Mouse (Mus musculus): ENCODE measurements around the gene 1810062G17Rik. TPM values are rescaled to one million over a fixed set of nuclear protein-coding genes. Genes with fewer than 3 reads are reported as not detected.

The 1810062G17Rik gene
- polyA plus RNA-seq, 1 experiment from 2014 or later: 2.8 TPM

DNA sequence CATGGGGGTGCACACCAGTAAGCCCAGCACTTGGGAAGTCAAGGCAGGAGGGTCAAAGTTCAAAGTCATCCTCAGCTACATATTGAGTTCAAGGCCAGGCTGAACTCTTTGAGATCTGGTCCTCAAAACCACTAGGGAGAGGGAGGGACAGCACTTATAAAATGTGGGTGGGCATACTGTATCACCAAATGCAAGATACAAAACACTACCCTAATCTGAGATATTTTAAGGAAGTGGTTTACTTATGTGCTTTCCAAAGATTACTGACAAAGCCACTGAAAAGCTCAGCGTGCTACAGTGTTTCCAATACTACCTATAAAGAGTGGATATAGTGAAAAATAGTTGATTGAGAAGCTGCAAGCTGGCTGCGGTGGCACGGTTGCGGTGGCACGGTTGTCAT is 2.5 kb upstream of the 1810062G17Rik start:
- no peak for ATAC-seq
- WGBS: 93% methylated on average over 5 of the region's 5 CpGs
- Histone ChIP-seq H3K27ac (ENCODE audit: low read depth, low read length) (no peak overlapping the region), H3K4me3 (ENCODE audit: low read depth, low read length) (no peak overlapping the region), H3K4me1 (replicated peaks; ENCODE audit: control insufficient read depth, insufficient read depth, low read length) (peaks cover 9% of the 10 kb centered on the region), H3K36me3 (ENCODE audit: control insufficient read depth, insufficient read depth) (no peaks in the 10 kb centered on the region), H3K27me3 (replicated peaks; ENCODE audit: control insufficient read depth, insufficient read depth, low read length) (no peaks in the 10 kb centered on the region), H3K9me3 (ENCODE audit: control insufficient read depth) (no peaks in the 10 kb centered on the region), H3K9ac (ENCODE audit: low read depth, low read length) (no peak overlapping the region), H3K4me2 (replicated peaks; ENCODE audit: low read depth) (no peak overlapping the region)
- TF ChIP-seq CTCF (IDR thresholded peaks at IDR 0.05; ENCODE audit: low read depth): no peak

GRCm38 (mm10) chr3:36474421-36474820 is 1.3 kb upstream of the 1810062G17Rik start:
- Histone ChIP-seq H3K9ac (ENCODE audit: low read depth, low read length) (no peak overlapping the region), H3K9me3 (ENCODE audit: control insufficient read depth) (no peaks in the 10 kb centered on the region), H3K27me3 (replicated peaks; ENCODE audit: control insufficient read depth, insufficient read depth, low read length) (no peaks in the 10 kb centered on the region), H3K36me3 (ENCODE audit: control insufficient read depth, insufficient read depth) (no peaks in the 10 kb centered on the region), H3K4me2 (replicated peaks; ENCODE audit: low read depth) (peak overlapping the region; percentile 98), H3K4me1 (replicated peaks; ENCODE audit: control insufficient read depth, insufficient read depth, low read length) (peaks cover 9% of the 10 kb centered on the region), H3K4me3 (ENCODE audit: low read depth, low read length) (peak overlapping the region; percentile 76), H3K27ac (ENCODE audit: low read depth, low read length) (no peak overlapping the region)
- ATAC-seq: no peak
- WGBS: 80% methylated on average over 5 of the region's 5 CpGs
- TF ChIP-seq CTCF (IDR thresholded peaks at IDR 0.05; ENCODE audit: low read depth): no peak

DNA sequence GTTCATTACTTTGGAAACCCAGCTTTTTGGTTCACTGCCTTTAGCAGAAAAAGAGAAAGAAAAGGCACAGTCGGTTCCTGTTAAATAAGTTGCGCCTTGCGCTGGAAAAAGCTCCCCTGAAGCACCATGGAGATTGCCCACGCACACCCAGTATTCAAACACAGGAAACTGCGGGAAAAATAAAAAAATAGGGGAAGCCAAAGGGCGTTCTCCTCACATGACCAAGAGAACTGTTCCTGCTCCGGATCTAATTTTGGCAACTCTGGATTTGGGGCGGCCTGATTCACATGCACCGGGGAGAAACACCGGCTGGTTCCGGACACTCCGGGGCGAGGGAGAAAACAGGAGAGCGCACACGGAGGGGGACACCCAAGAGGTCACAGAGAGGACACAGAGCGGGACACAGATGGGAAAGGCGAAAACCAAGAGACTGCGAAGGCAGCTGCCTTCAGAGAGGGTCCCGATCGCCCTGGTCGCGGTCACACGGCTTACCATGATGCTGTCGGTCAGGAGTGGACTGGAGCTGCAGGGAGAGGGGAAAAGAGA is 726 bp upstream of the 1810062G17Rik start:
- WGBS: 1% methylated on average over 24 of the region's 24 CpGs
- ATAC-seq: peak; percentile 24

DNA sequence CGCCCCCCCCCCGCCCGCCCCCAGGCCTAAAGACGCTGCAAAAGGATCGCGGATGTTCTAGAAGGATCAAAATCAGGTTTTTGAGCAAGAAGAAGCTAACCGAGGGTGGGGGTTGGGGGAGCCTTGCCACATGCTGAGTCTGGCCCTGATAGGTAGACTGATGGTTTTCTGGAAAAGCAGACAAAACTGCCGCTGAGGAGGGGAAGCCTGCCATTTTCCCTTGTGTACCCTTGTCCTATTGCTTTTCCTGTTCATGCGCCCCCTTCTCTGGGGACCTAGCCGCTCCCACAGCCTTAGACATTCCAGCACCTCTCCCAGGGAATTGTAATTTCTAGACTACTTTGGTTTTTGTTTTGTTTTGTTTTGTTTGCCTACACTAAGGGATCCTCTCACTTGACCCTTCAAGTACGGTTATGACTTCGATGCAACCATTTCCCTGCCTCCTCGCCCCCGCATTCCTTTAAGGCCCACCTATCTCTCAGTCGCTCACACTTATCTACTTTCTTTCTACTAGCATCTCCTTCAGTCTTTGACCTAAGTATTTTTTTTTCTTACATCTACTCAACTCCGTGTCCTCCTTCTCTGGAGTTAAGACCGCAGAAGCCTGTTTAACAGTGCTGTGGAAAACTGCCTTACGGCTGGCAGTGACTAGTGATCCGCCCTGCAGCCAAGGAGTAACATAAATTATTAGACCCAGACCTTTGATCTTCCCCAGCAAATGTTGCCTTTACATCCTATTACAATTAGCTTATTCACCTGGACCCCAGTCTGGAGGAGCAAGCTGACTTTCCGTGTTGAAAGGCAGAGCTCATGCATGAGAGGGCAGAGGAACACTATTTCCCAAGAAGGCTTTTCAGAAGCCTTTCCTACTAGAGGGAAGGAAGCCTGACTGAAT is 771 bp downstream of the 1810062G17Rik start:
- no peaks in the 10 kb centered on the region for H3K36me3 ChIP-seq (ENCODE audit: control insufficient read depth, insufficient read depth)
- WGBS: 26% methylated on average over 20 of the region's 20 CpGs

More for the DNA sequence above, 726 bp upstream of the 1810062G17Rik start:
- H3K36me3 ChIP-seq (ENCODE audit: control insufficient read depth, insufficient read depth): no peaks in the 10 kb centered on the region
- H3K4me2 ChIP-seq (replicated peaks; ENCODE audit: low read depth): peak overlapping the region; percentile 98
- no peaks in the 10 kb centered on the region for H3K27me3 ChIP-seq (replicated peaks; ENCODE audit: control insufficient read depth, insufficient read depth, low read length)
- H3K9ac ChIP-seq (ENCODE audit: low read depth, low read length): peak overlapping the region; percentile 72
- H3K4me3 ChIP-seq (ENCODE audit: low read depth, low read length): peak overlapping the region; percentile 76
- peak overlapping the region; percentile 90 for H3K27ac ChIP-seq (ENCODE audit: low read depth, low read length)
- peaks cover 9% of the 10 kb centered on the region for H3K4me1 ChIP-seq (replicated peaks; ENCODE audit: control insufficient read depth, insufficient read depth, low read length)
- TF ChIP-seq CTCF (IDR thresholded peaks at IDR 0.05; ENCODE audit: low read depth): no peak
- H3K9me3 ChIP-seq (ENCODE audit: control insufficient read depth): no peaks in the 10 kb centered on the region

GRCm38 (mm10) chr3:36478776-36479175 is 3.0 kb downstream of the 1810062G17Rik start:
- no peak overlapping the region for H3K27ac ChIP-seq (ENCODE audit: low read depth, low read length)
- H3K9me3 ChIP-seq (ENCODE audit: control insufficient read depth): no peaks in the 10 kb centered on the region
- no peak for TF ChIP-seq CTCF (IDR thresholded peaks at IDR 0.05; ENCODE audit: low read depth)
- H3K4me3 ChIP-seq (ENCODE audit: low read depth, low read length): no peak overlapping the region
- no peaks in the 10 kb centered on the region for H3K27me3 ChIP-seq (replicated peaks; ENCODE audit: control insufficient read depth, insufficient read depth, low read length)
- no peak overlapping the region for H3K4me2 ChIP-seq (replicated peaks; ENCODE audit: low read depth)
- H3K36me3 ChIP-seq (ENCODE audit: control insufficient read depth, insufficient read depth): no peaks in the 10 kb centered on the region
- H3K4me1 ChIP-seq (replicated peaks; ENCODE audit: control insufficient read depth, insufficient read depth, low read length): peaks cover 16% of the 10 kb centered on the region
- ATAC-seq: no peak
- 94% methylated on average over 8 of the region's 8 CpGs for WGBS
- H3K9ac ChIP-seq (ENCODE audit: low read depth, low read length): no peak overlapping the region

More for the DNA sequence above, 771 bp downstream of the 1810062G17Rik start:
- no peak for ATAC-seq
- peak overlapping the region; percentile 83 for H3K27ac ChIP-seq (ENCODE audit: low read depth, low read length)
- peak overlapping the region; percentile 71 for H3K9ac ChIP-seq (ENCODE audit: low read depth, low read length)
- peak overlapping the region; percentile 76 for H3K4me3 ChIP-seq (ENCODE audit: low read depth, low read length)
- H3K9me3 ChIP-seq (ENCODE audit: control insufficient read depth): no peaks in the 10 kb centered on the region
- H3K4me2 ChIP-seq (replicated peaks; ENCODE audit: low read depth): peak overlapping the region; percentile 98
- no peaks in the 10 kb centered on the region for H3K27me3 ChIP-seq (replicated peaks; ENCODE audit: control insufficient read depth, insufficient read depth, low read length)
- TF ChIP-seq CTCF (IDR thresholded peaks at IDR 0.05; ENCODE audit: low read depth): no peak
- H3K4me1 ChIP-seq (replicated peaks; ENCODE audit: control insufficient read depth, insufficient read depth, low read length): peaks cover 12% of the 10 kb centered on the region

DNA sequence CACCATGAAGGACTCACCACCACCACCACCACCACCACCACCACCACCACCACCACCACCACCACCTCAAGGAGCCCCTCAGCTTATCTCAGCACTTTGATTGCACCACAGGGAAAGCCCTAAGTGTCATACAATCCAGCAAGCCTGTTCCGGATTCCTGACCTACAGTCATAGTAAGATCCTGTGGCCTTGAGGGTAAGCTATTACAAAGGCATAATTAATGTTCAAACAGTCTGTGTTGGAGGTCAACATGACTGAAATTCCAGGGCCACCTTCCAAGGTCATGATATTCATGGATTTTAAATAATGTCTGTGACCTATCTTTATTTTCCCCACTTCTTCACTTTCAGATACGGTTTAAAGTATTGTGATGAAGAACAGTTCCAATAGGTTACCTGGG is 4.7 kb downstream of the 1810062G17Rik start:
- WGBS: 53% methylated on average over 2 of the region's 2 CpGs

More for the DNA sequence above, 4.7 kb downstream of the 1810062G17Rik start:
- no peak overlapping the region for H3K9ac ChIP-seq (ENCODE audit: low read depth, low read length)
- ATAC-seq: no peak
- TF ChIP-seq CTCF (IDR thresholded peaks at IDR 0.05; ENCODE audit: low read depth): no peak
- no peaks in the 10 kb centered on the region for H3K27me3 ChIP-seq (replicated peaks; ENCODE audit: control insufficient read depth, insufficient read depth, low read length)
- no peaks in the 10 kb centered on the region for H3K36me3 ChIP-seq (ENCODE audit: control insufficient read depth, insufficient read depth)
- H3K9me3 ChIP-seq (ENCODE audit: control insufficient read depth): no peaks in the 10 kb centered on the region
- peak overlapping the region; percentile 5; the same call in 1 of the 2 replicates for H3K27ac ChIP-seq (ENCODE audit: low read depth, low read length)
- peaks cover 16% of the 10 kb centered on the region for H3K4me1 ChIP-seq (replicated peaks; ENCODE audit: control insufficient read depth, insufficient read depth, low read length)
- no peak overlapping the region for H3K4me3 ChIP-seq (ENCODE audit: low read depth, low read length)
- H3K4me2 ChIP-seq (replicated peaks; ENCODE audit: low read depth): no peak overlapping the region

Data from intestine, postnatal 0 days (tissue).